Mouse (Mus musculus) gastrocnemius, adult 2 months (tissue): Measurements from ENCODE around the gene Adamts6. TPM values are rescaled to one million over a fixed set of nuclear protein-coding genes. Genes with fewer than 3 reads are reported as not detected.

ENCODE experiments used
- DNase-seq: peaks from one replicate; pipeline ENCODE4 v3.0.0; 2022
- H3K27ac ChIP-seq: fragments of 200-600 bp; 2 replicates; pipeline ENCODE4 v1.8.1; 2022; ENCODE audit warnings: mild to moderate bottlenecking
- H3K4me3 ChIP-seq: fragments of 200-600 bp; 2 replicates; pipeline ENCODE4 v1.8.1; 2022; ENCODE audit warnings: mild to moderate bottlenecking, moderate library complexity
- CTCF ChIP-seq: fragments of 200-600 bp; IDR thresholded peaks from 2 replicates; pipeline ENCODE4 v1.8.1; 2022; ENCODE audit warnings: antibody characterized with exemption, mild to moderate bottlenecking, moderate library complexity
- intact Hi-C: fragments of 180-260 bp; cut with DNase I; formaldehyde crosslinking; loops from one replicate; pipeline ENCODE4 v1.15.1; 2025
- long read RNA-seq, 2 experiments: library from polyadenylated mRNA; stranded (forward); transcript quantifications; one replicate each; pipeline ENCODE4 v2.0.0; 2021
- total RNA-seq, 2 experiments: library from RNA; stranded (reverse); gene quantifications; 2 replicates each; pipeline ENCODE4 v1.2.3; 2021

Gene Adamts6
- total RNA-seq, result 1 to 10 TPM in 1 of 2 experiments, under 1 TPM in 1; 0.84 to 1.5 TPM
- long read RNA-seq, experiment 1, result 0 reads
- long read RNA-seq, experiment 2, result 0 reads

- intact Hi-C loops, result loop anchor here (2.0 to 5.0 kb wide), 2 partner anchors 60 to 223 kb away; partner anchors contain the start of genes Cenpk and Ppwd1
- peak within 1 kb of the TSS; percentile 83 for H3K4me3 ChIP-seq
- TF ChIP-seq CTCF, result no peak
- H3K27ac ChIP-seq, result peak within 1 kb of the TSS; percentile 89
- peak; percentile 37 for DNase-seq
Measured at GRCm38 (mm10) chr13:104287366-104288225, at the start of gene Adamts6. Gene Adamts6, plus strand, starts transcription at chr13:104287835.

DNA sequence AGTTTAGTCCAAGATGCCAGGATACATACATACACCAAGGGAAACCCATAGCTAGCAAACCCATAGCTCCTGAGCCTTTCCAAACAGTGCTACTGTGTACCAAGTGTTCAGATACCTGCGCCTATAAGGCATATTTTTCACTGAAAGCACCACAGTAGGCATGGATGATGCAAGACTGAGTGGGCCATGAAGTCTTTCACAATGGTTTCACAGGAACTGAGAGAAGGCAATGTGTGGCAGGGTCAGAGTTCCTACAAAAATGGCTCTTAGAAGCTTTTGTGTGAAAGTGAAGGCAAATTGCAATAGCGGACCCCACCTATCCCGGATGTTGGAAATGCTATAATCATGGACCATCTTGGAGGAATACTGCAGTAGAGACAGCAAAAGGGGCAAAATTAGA is 28.6 kb upstream of the Adamts6 start:
- no peak overlapping the region for H3K4me3 ChIP-seq
- H3K27ac ChIP-seq, result no peak overlapping the region
- intact Hi-C loops, result no loop called here
- DNase-seq, result no peak
- no peak for TF ChIP-seq CTCF

GRCm38 (mm10) chr13:104285031-104285431 is 2.6 kb upstream of the Adamts6 start:
- intact Hi-C loops, result loop anchor here (2.0 to 5.0 kb wide), 4 partner anchors 58 to 656 kb away; partner anchors contain the start of genes Cenpk and Ppwd1
- Histone ChIP-seq H3K27ac (peak overlapping the region; percentile 89), H3K4me3 (peak overlapping the region; percentile 83)
- TF ChIP-seq CTCF, result peak; percentile 79
- no peak for DNase-seq

- TF ChIP-seq CTCF, result no peak
- intact Hi-C loops, result loop anchor here (2.0 to 5.0 kb wide), 4 partner anchors 59 to 655 kb away; partner anchors contain the start of genes Cenpk and Ppwd1
- Histone ChIP-seq H3K4me3 (peak overlapping the region; percentile 83), H3K27ac (peak overlapping the region; percentile 89)
- DNase-seq, result peak; percentile 23
Measured at GRCm38 (mm10) chr13:104285737-104286311, 1.8 kb upstream of the Adamts6 start.

GRCm38 (mm10) chr13:104286336-104286735 is 1.3 kb upstream of the Adamts6 start:
- DNase-seq, result no peak
- peak overlapping the region; percentile 83 for H3K4me3 ChIP-seq
- H3K27ac ChIP-seq, result peak overlapping the region; percentile 89
- intact Hi-C loops, result loop anchor here (5.0 kb wide), 1 partner anchor 59 kb away; the partner anchor contains the start of genes Cenpk and Ppwd1
- TF ChIP-seq CTCF, result no peak

DNA sequence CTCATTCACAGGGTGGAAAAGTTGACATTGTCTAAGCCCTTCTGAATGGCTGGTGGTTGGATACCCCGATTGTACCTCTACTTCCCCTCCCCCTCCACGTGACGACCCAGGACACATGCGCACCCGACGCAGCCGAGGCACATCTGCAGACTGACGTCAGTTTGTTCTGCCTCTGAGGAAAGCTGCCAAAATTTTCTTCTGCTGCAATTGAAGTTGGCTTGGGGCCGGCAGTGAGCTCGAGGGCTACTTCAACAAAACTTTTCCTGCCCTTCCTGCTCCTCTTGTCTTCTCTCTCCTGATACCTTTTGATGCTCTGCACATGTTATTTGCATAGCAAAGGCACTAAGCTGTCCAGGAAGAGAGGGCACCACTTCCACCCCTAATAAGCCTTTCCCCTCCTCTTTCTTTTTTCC is 732 bp upstream of the Adamts6 start:
- H3K4me3 ChIP-seq, result peak overlapping the region; percentile 83
- H3K27ac ChIP-seq, result peak overlapping the region; percentile 89
- TF ChIP-seq CTCF, result no peak
- intact Hi-C loops, result loop anchor here (5.0 kb wide), 1 partner anchor 60 kb away; the partner anchor contains the start of genes Cenpk and Ppwd1
- peak; percentile 92 for DNase-seq

DNA sequence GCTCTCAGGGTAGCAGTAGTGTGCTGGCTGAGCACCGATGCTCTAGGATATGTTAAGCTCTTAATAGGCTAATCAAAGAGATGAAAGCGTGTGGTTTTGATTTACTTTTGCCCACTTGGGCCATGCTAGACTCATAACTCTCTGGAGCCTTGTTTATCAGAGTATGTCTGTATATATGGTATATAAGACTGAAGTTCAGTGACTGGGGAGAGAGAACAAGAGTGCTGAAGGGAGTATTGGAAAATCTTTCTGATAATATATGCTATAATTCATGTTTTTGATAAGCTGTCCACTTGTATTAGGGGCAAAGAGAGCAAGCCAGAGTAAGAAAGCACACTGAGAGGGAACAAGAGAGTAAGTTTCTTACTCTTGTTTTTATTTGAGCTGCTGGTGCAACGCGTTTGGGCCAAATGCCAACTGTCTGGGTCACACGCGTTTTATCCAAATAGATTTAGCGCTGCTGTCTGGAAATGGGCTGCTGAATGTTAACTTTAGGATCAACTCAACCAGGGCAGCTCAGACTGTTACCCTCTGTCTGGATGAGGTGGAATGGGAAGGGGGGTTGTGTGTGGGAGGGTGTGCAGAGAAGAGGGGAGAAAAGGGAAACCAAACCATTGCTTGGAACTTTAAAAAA is 708 bp downstream of the Adamts6 start:
- TF ChIP-seq CTCF, result no peak
- peak overlapping the region; percentile 83 for H3K4me3 ChIP-seq
- intact Hi-C loops, result loop anchor here (2.0 to 5.0 kb wide), 2 partner anchors 61 to 222 kb away; partner anchors contain the start of genes Cenpk and Ppwd1

DNA sequence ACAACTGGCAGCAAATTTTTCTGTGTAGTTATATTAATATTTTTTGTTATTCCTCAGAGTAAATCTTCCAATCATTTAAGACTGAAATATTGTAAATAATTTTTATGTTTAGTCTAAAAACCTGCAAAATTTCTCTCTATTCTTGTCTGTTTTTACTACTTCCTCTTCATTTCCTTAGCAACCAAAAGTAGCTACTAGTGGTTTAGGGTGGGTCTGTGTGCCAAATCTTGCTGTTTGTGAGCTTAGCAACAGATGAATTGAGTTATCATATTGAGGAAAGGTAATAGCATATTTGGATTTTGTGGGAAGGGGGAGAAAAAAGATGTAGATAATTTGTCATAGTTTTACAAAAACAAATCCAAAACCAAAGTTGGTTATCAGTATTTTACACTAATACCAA is 1.5 kb downstream of the Adamts6 start:
- Histone ChIP-seq H3K4me3 (peak overlapping the region; percentile 83), H3K27ac (peak overlapping the region; percentile 89; the same call in 1 of the 2 replicates)
- intact Hi-C loops, result loop anchor here (2.0 to 5.0 kb wide), 2 partner anchors 62 to 222 kb away; partner anchors contain the start of genes Cenpk and Ppwd1
- TF ChIP-seq CTCF, result no peak
- no peak for DNase-seq

More for the DNA sequence above, 708 bp downstream of the Adamts6 start:
- peak; percentile 78 for DNase-seq
- H3K27ac ChIP-seq, result peak overlapping the region; percentile 89

DNA sequence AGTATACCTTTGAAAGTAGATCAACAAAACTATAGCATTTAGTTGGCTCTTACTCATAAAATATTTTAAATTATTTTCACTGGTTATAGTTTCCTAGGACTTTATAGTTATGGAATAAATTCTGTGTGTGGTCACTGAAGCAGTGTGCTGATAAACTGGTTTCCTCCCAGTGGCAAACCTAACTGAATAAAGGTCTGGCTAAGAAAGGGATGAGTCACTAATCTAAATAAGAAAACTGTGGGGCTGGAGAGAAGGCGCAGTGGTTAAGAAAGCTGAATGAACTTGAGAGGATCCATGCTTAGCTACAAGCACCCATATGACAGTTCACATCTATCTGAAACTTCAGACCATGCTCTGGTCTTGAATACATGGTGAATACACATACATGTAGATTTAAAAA is 7.8 kb downstream of the Adamts6 start:
- DNase-seq, result no peak
- TF ChIP-seq CTCF, result no peak
- intact Hi-C loops, result no loop called here

GRCm38 (mm10) chr13:104329336-104329735 is 41.7 kb downstream of the Adamts6 start:
- no peak for DNase-seq
- Histone ChIP-seq H3K27ac (no peak overlapping the region), H3K4me3 (no peak overlapping the region)
- TF ChIP-seq CTCF, result no peak
- intact Hi-C loops, result no loop called here

More for the DNA sequence above, 7.8 kb downstream of the Adamts6 start:
- no peak overlapping the region for H3K27ac ChIP-seq
- H3K4me3 ChIP-seq, result no peak overlapping the region

- DNase-seq, result no peak
- no peak overlapping the region for H3K27ac ChIP-seq
- intact Hi-C loops, result no loop called here
- H3K4me3 ChIP-seq, result no peak overlapping the region
- no peak for TF ChIP-seq CTCF
Measured at GRCm38 (mm10) chr13:104329742-104330141, 42.1 kb downstream of the Adamts6 start.

GRCm38 (mm10) chr13:104352590-104352989 is 65.0 kb downstream of the Adamts6 start:
- Histone ChIP-seq H3K27ac (no peak overlapping the region), H3K4me3 (no peak overlapping the region)
- DNase-seq, result no peak
- intact Hi-C loops, result no loop called here
- no peak for TF ChIP-seq CTCF
